Comparison of ENCODE assay signal across 37 mouse cellular contexts in the genomic region with DNA sequence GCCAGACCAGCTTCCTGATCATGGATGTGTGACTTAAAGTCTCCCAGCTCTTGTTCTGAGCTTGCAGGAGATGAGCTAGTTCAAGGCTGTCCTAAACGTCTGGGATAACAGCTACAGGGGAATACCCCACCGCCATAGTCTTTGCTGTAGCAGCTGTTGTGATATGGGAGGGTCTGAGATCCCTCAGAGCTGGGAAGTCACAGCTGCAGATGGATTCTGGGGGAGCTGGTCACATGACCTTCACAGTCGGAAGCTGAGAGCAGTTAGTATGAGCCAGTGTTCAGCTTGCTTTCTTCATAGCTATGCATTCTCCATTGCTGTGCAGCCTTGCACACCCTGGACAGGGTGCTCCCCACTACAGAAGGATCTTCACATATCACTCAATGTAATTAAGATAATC. TPM values are rescaled to one million over a fixed set of nuclear protein-coding genes. Genes with fewer than 3 reads are reported as not detected.
"Had no signal": no experiment of that assay in that cellular context is flagged by ENCODE, and none has a peak within 500 bp of the region (broad histone marks: within the 10 kb centered on the region; RNA-seq: fewer than 3 reads in every experiment).

No protein-coding gene starts in this region.

- H3K36me3 ChIP-seq: heart, embryonic 10.5 days; heart, embryonic 12.5 days; heart, embryonic 13.5 days; heart, embryonic 15.5 days; hindbrain, embryonic 10.5 days; hindbrain, embryonic 12.5 days; intestine, embryonic 15.5 days; kidney, embryonic 15.5 days had no signal

- H3K9me3 ChIP-seq: heart, embryonic 10.5 days; heart, embryonic 12.5 days; heart, embryonic 13.5 days; heart, embryonic 15.5 days; hindbrain, embryonic 10.5 days; hindbrain, embryonic 12.5 days; hindbrain, embryonic 13.5 days; hindbrain, embryonic 15.5 days; intestine, embryonic 15.5 days; kidney, embryonic 15.5 days had no signal

- H3K27ac ChIP-seq: heart, embryonic 10.5 days; heart, embryonic 13.5 days; heart, embryonic 15.5 days; hindbrain, embryonic 10.5 days; hindbrain, embryonic 12.5 days; hindbrain, embryonic 13.5 days; hindbrain, embryonic 14.5 days; hindbrain, embryonic 15.5 days; hindbrain, postnatal 0 days; intestine, embryonic 15.5 days; kidney, embryonic 15.5 days; kidney, postnatal 0 days had no signal

- H3K4me1 ChIP-seq: intestine, embryonic 15.5 days had no signal

- H3K4me2 ChIP-seq: heart, embryonic 11.5 days; heart, embryonic 12.5 days; heart, embryonic 13.5 days; heart, embryonic 15.5 days; hindbrain, embryonic 12.5 days; hindbrain, embryonic 13.5 days; hindbrain, embryonic 14.5 days; hindbrain, embryonic 15.5 days; intestine, embryonic 15.5 days; kidney, embryonic 15.5 days had no signal

- H3K4me3 ChIP-seq: heart, embryonic 10.5 days; heart, embryonic 12.5 days; heart, embryonic 13.5 days; heart, embryonic 15.5 days; hindbrain, embryonic 10.5 days; hindbrain, embryonic 12.5 days; hindbrain, embryonic 13.5 days; hindbrain, embryonic 15.5 days; intestine, embryonic 15.5 days; kidney, embryonic 15.5 days; left cerebral cortex, adult 2 months had no signal

- DNase-seq: heart, postnatal 10 days; heart, postnatal 14 days; heart, postnatal 36 days; heart, postnatal 4 days; kidney, adult 11 months; kidney, adult 18-20 months; kidney, adult 2 months; kidney, adult 8-10 months; kidney, adult 9 months; kidney, postnatal 10 days; kidney, postnatal 14 days; kidney, postnatal 36 days; layer of hippocampus, adult 9-11 months; layer of hippocampus, postnatal 36 days had no signal

RNA-seq across cellular contexts. Expression of a gene that starts 0.7 kb away (rescaled TPM):
- total RNA-seq: heart, postnatal 10 days; heart, postnatal 25 days; heart, postnatal 36 days; heart, postnatal 4 days; hematopoietic stem cell, adult 5-6 weeks had no signal
- polyA plus RNA-seq: heart, embryonic 10.5 days; heart, embryonic 11.5 days; heart, embryonic 12.5 days; heart, embryonic 13.5 days; heart, embryonic 14.5 days; heart, embryonic 15.5 days; heart, embryonic 16.5 days; heart, postnatal 0 days; intestine, embryonic 14.5 days; kidney, embryonic 14.5 days; kidney, embryonic 15.5 days; kidney, embryonic 16.5 days; kidney, postnatal 0 days had no signal
